Comparison of ENCODE assay signal across 17 mouse cellular contexts in genomic region chr3:53630630-53631029, GRCm38 (mm10). TPM values are rescaled to one million over a fixed set of nuclear protein-coding genes. Genes with fewer than 3 reads are reported as not detected.
DNase-seq lines count a peak whose midpoint lies in the region; ATAC-seq and TF ChIP-seq lines count a peak whose summit lies in the region.
"Had no signal": no experiment of that assay in that cellular context is flagged by ENCODE, and none has a peak within 500 bp of the region (broad histone marks: within the 10 kb centered on the region; RNA-seq: fewer than 3 reads in every experiment).

No protein-coding gene starts in this region.

- TF ChIP-seq EP300 in heart, adult 2 months (IDR thresholded peaks at IDR 0.05; ENCODE audit: insufficient read depth, low read depth, low read length) = no peak
- TF ChIP-seq EP300 in heart, postnatal 0 days (IDR thresholded peaks at IDR 0.05; ENCODE audit: low read depth) = no peak
- no peak for TF ChIP-seq EP300 in stomach, postnatal 0 days (optimal IDR thresholded peaks at IDR 0.05)

- intact Hi-C loops in heart, adult 2 months (cut with DNase I) = no loop called here
- intact Hi-C loops in heart, postnatal 14 days (cut with DNase I) = no loop called here
- intact Hi-C loops in heart, postnatal 36 days (cut with DNase I) = no loop called here

- no peaks in the 10 kb centered on the region for H3K79me2 ChIP-seq in heart, adult 2 months (replicated peaks; ENCODE audit: control insufficient read depth, insufficient read depth, low read length)

- no peaks in the 10 kb centered on the region; the same call in none of the 2 replicates for H3K4me1 ChIP-seq in heart, adult 2 months (ENCODE audit: control insufficient read depth, insufficient read depth, low read length)
- H3K4me1 ChIP-seq in heart, postnatal 0 days (ENCODE audit: control insufficient read depth, insufficient read depth) = peaks cover 19% of the 10 kb centered on the region
- peaks cover 6% of the 10 kb centered on the region for H3K4me1 ChIP-seq in midbrain, embryonic 13.5 days (replicated peaks)
- peaks cover 5% of the 10 kb centered on the region; the same call in 1 of the 2 replicates for H3K4me1 ChIP-seq in midbrain, embryonic 11.5 days (ENCODE audit: control insufficient read depth, insufficient read depth, low read length)
- H3K4me1 ChIP-seq in stomach, postnatal 0 days (replicated peaks; ENCODE audit: control insufficient read depth, insufficient read depth) = no peaks in the 10 kb centered on the region

- TF ChIP-seq POLR2A in heart, adult 2 months (IDR thresholded peaks at IDR 0.05; ENCODE audit: insufficient read depth, low read depth, low read length) = no peak

- no peaks in the 10 kb centered on the region for H3K36me3 ChIP-seq in heart, adult 2 months (ENCODE audit: control insufficient read depth, insufficient read depth, low read length)
- no peaks in the 10 kb centered on the region for H3K36me3 ChIP-seq in heart, postnatal 0 days (replicated peaks; ENCODE audit: control insufficient read depth, insufficient read depth, low read length)
- H3K36me3 ChIP-seq in midbrain, embryonic 13.5 days = no peaks in the 10 kb centered on the region
- H3K36me3 ChIP-seq in midbrain, embryonic 11.5 days (ENCODE audit: control insufficient read depth, insufficient read depth, low read length) = no peaks in the 10 kb centered on the region
- no peaks in the 10 kb centered on the region for H3K36me3 ChIP-seq in stomach, postnatal 0 days (ENCODE audit: control insufficient read depth, insufficient read depth, low read length)
- H3K36me3 ChIP-seq: midbrain, embryonic 12.5 days had no signal

- H3K4me3 ChIP-seq in heart, adult 2 months = no peak overlapping the region
- no peak overlapping the region for H3K4me3 ChIP-seq in heart, postnatal 0 days (ENCODE audit: low read depth, low read length)
- H3K4me3 ChIP-seq in midbrain, embryonic 13.5 days (replicated peaks) = no peak overlapping the region
- H3K4me3 ChIP-seq in midbrain, embryonic 11.5 days (ENCODE audit: low read depth, low read length) = no peak overlapping the region
- no peak overlapping the region for H3K4me3 ChIP-seq in stomach, postnatal 0 days (ENCODE audit: low read depth, low read length)
- H3K4me3 ChIP-seq: forebrain, embryonic 13.5 days; midbrain, embryonic 12.5 days had no signal

- peak overlapping the region; percentile 49; the same call in 1 of the 2 replicates for H3K27ac ChIP-seq in heart, adult 2 months
- H3K27ac ChIP-seq in heart, postnatal 0 days (ENCODE audit: low read depth) = peak overlapping the region; percentile 55
- no peak overlapping the region for H3K27ac ChIP-seq in midbrain, embryonic 13.5 days
- H3K27ac ChIP-seq in midbrain, embryonic 11.5 days (ENCODE audit: low read depth, low read length) = no peak overlapping the region
- H3K27ac ChIP-seq in stomach, postnatal 0 days (replicated peaks) = peak overlapping the region; percentile 63
- H3K27ac ChIP-seq: forebrain, embryonic 13.5 days; liver, embryonic 14.5 days; macrophage; midbrain, embryonic 12.5 days had no signal

- no peak overlapping the region for H3K9ac ChIP-seq in heart, adult 2 months (ENCODE audit: low read depth, low read length)
- H3K9ac ChIP-seq in heart, postnatal 0 days (replicated peaks; ENCODE audit: low read depth, low read length) = no peak overlapping the region
- H3K9ac ChIP-seq in midbrain, embryonic 13.5 days (replicated peaks) = no peak overlapping the region
- no peak overlapping the region for H3K9ac ChIP-seq in midbrain, embryonic 11.5 days (ENCODE audit: low read length)
- no peak overlapping the region for H3K9ac ChIP-seq in stomach, postnatal 0 days (ENCODE audit: low read length)
- H3K9ac ChIP-seq: forebrain, embryonic 13.5 days; liver, embryonic 14.5 days; midbrain, embryonic 12.5 days had no signal

- no peak for DNase-seq in heart, adult 2 months
- no peak for DNase-seq in heart, postnatal 14 days
- no peak for DNase-seq in heart, postnatal 0 days (ENCODE audit: low spot score)
- DNase-seq in heart, postnatal 36 days = no peak
- DNase-seq in midbrain, embryonic 11.5 days (ENCODE audit: low spot score, missing footprints) = no peak
- DNase-seq in stomach, postnatal 0 days (ENCODE audit: low spot score) = no peak
- DNase-seq in ovary, postnatal 36 days (ENCODE audit: low spot score) = no peak
- DNase-seq: B cell, adult 2 months; cerebellum, adult 18-20 months; cerebellum, postnatal 36 days; kidney, adult 2 months; thymus, postnatal 4 days had no signal

- H3K27me3 ChIP-seq in heart, adult 2 months (ENCODE audit: control insufficient read depth, insufficient read depth, low read length) = no peaks in the 10 kb centered on the region
- H3K27me3 ChIP-seq in heart, postnatal 0 days (ENCODE audit: control insufficient read depth, insufficient read depth, low read length) = no peaks in the 10 kb centered on the region
- no peaks in the 10 kb centered on the region for H3K27me3 ChIP-seq in midbrain, embryonic 13.5 days
- no peaks in the 10 kb centered on the region for H3K27me3 ChIP-seq in midbrain, embryonic 11.5 days (ENCODE audit: control insufficient read depth, insufficient read depth, low read length)
- H3K27me3 ChIP-seq in stomach, postnatal 0 days (ENCODE audit: control insufficient read depth, insufficient read depth, low read length) = no peaks in the 10 kb centered on the region
- H3K27me3 ChIP-seq: forebrain, embryonic 13.5 days; midbrain, embryonic 12.5 days had no signal

- TF ChIP-seq CTCF in heart, adult 2 months (IDR thresholded peaks at IDR 0.05) = no peak
- TF ChIP-seq CTCF in heart, postnatal 0 days (IDR thresholded peaks at IDR 0.05; ENCODE audit: low read depth) = no peak
- TF ChIP-seq CTCF in stomach, postnatal 0 days (IDR thresholded peaks at IDR 0.05; ENCODE audit: low read depth) = no peak

- peak overlapping the region; percentile 32; the same call in 1 of the 2 replicates for H3K4me2 ChIP-seq in heart, postnatal 0 days (ENCODE audit: low read depth, low read length)
- 0 out of 2 replicates have a peak overlapping the region, but pooled peaks have one; percentile 25 for H3K4me2 ChIP-seq in midbrain, embryonic 13.5 days (replicated peaks)
- no peak overlapping the region for H3K4me2 ChIP-seq in midbrain, embryonic 11.5 days
- peak overlapping the region; percentile 2; the same call in 1 of the 2 replicates for H3K4me2 ChIP-seq in stomach, postnatal 0 days (replicated peaks; ENCODE audit: low read depth)
- H3K4me2 ChIP-seq: forebrain, embryonic 13.5 days; midbrain, embryonic 12.5 days had no signal

- WGBS in heart, adult 2 months = 44% methylated on average over 4 of the region's 4 CpGs
- 40% methylated on average over 4 of the region's 4 CpGs for WGBS in heart, postnatal 0 days
- 56% methylated on average over 4 of the region's 4 CpGs for WGBS in midbrain, embryonic 13.5 days
- WGBS in midbrain, embryonic 11.5 days = 66% methylated on average over 4 of the region's 4 CpGs
- WGBS in stomach, postnatal 0 days = 23% methylated on average over 4 of the region's 4 CpGs

- H3K9me3 ChIP-seq in heart, postnatal 0 days (replicated peaks; ENCODE audit: control insufficient read depth, low read length) = no peaks in the 10 kb centered on the region
- H3K9me3 ChIP-seq in midbrain, embryonic 13.5 days = no peaks in the 10 kb centered on the region
- H3K9me3 ChIP-seq in midbrain, embryonic 11.5 days (ENCODE audit: control insufficient read depth, low read length) = no peaks in the 10 kb centered on the region
- H3K9me3 ChIP-seq in stomach, postnatal 0 days (ENCODE audit: control insufficient read depth, low read length) = no peaks in the 10 kb centered on the region
- H3K9me3 ChIP-seq: forebrain, embryonic 13.5 days; midbrain, embryonic 12.5 days had no signal

- no peak for ATAC-seq in heart, postnatal 0 days (ENCODE audit: insufficient read depth, low read depth)
- no peak for ATAC-seq in midbrain, embryonic 13.5 days
- ATAC-seq in midbrain, embryonic 11.5 days (ENCODE audit: low FRiP score) = no peak
- ATAC-seq in stomach, postnatal 0 days (ENCODE audit: low FRiP score, low TSS enrichment) = peak; percentile 57; the same call in 1 of the 2 replicates
- ATAC-seq: forebrain, embryonic 13.5 days had no signal

RNA-seq across cellular contexts. Expression of gene Frem2, which starts 26.5 kb away (rescaled TPM):
- 1 to 10 TPM; 3.5 to 6.7 TPM for total RNA-seq in heart, adult 2 months (2021)
- 5.3 and 6.2 TPM in 2 replicates for polyA plus RNA-seq in heart, adult 2 months (2012; rRNA removed)
- total RNA-seq in heart, postnatal 14 days (2021) = 10 to 100 TPM; 14.6 to 15.0 TPM
- total RNA-seq in heart, postnatal 0 days (2014; rRNA removed; ENCODE audit: low replicate concordance) = 16.4 and 16.5 TPM in 2 replicates
- 1.4 and 1.7 TPM in 2 replicates for polyA plus RNA-seq in heart, postnatal 0 days (2015; fragmentation: Nextera tagmentation; extraction: Ambion mirVana)
- total RNA-seq in heart, postnatal 36 days (2021) = 10 to 100 TPM in 1 of 2 experiments, 1 to 10 TPM in 1; 6.2 to 10.1 TPM
- polyA plus RNA-seq in midbrain, embryonic 13.5 days (2015; fragmentation: Nextera tagmentation; extraction: Ambion mirVana) = 1.0 and 1.1 TPM in 2 replicates
- polyA plus RNA-seq in midbrain, embryonic 11.5 days (2014; fragmentation: Nextera tagmentation; extraction: Ambion mirVana) = 1.6 and 1.7 TPM in 2 replicates
- polyA plus RNA-seq in stomach, postnatal 0 days (2015; fragmentation: Nextera tagmentation; extraction: Ambion mirVana) = 7.0 and 7.4 TPM in 2 replicates
- polyA plus RNA-seq: macrophage had no signal

Comparison
In these comparisons a context has a peak if more than half of its experiments do, and no peak if none do; other contexts are left out.
1. H3K27ac ChIP-seq: peak in heart, adult 2 months (single experiment), heart, postnatal 0 days (single experiment) and stomach, postnatal 0 days (single experiment); none in midbrain, embryonic 13.5 days (single experiment) and midbrain, embryonic 11.5 days (single experiment).